Mouse (Mus musculus) heart, adult 2 months (tissue): ENCODE results near the gene Megf9.

ENCODE experiments used
- CTCF ChIP-seq: fragments of 200-600 bp; IDR thresholded peaks from 2 replicates; pipeline ENCODE4 v1.8.1; 2022; ENCODE audit warnings: antibody characterized with exemption, mild to moderate bottlenecking, moderate library complexity
- EP300 ChIP-seq: fragments of 200-500 bp; IDR thresholded peaks from 2 replicates; pipeline ENCODE4 v1.6.1; 2011; ENCODE audit warnings: low read depth, low read length, control low read depth; ENCODE audit not compliant: insufficient read depth
- POLR2A ChIP-seq: fragments of 200-500 bp; IDR thresholded peaks from 2 replicates; pipeline ENCODE4 v1.6.1; 2011; ENCODE audit warnings: mild to moderate bottlenecking, low read depth, low read length, control low read depth; ENCODE audit not compliant: insufficient read depth

DNA sequence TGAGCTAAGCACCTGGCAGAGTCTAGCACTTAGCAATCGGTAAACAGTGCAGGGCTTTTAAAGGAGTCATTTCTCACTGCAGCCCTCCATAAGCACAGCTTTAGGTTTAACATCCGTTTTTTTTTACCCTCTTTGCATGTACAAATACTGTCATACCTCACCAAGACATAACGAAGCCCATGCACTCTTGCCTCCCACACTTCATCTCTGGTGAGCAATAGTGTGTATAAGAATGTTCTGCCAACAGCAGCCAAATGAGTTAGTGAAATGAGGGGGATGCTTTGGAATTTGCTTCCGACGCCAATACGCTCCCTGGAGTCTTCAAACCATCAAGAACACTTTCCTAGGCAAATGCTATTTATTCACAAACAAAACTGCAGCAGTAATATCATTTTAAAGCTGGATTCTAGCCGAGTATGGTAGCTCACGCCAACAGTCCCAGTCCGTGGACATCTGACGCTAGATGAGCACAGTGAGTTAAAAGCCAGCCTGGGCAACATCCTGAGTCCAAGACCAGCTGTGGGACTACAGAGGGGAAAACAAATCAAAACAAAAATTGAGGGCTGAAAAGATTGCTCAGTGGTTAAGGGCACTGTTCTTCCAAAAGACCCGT lies 142.9 kb downstream of the Megf9 start:
- TF ChIP-seq EP300 (no peak), POLR2A (no peak), CTCF (no peak)
